Mouse (Mus musculus) ES-Bruce4 (cell line): ENCODE results near the gene Sp2. TPM values are rescaled to one million over a fixed set of nuclear protein-coding genes. Genes with fewer than 3 reads are reported as not detected.

ENCODE experiments used
- H3K27ac ChIP-seq: 2 replicates; pipeline ENCODE4 v1.5.1; 2012; ENCODE audit warnings: low read length, inconsistent platforms; ENCODE audit not compliant: insufficient read depth
- H3K27me3 ChIP-seq: 2 replicates; pipeline ENCODE4 v1.6.1; 2012; ENCODE audit warnings: mild to moderate bottlenecking, low read length, inconsistent platforms; ENCODE audit not compliant: control insufficient read depth, poor library complexity, insufficient read depth, severe bottlenecking
- H3K36me3 ChIP-seq: 2 replicates; pipeline ENCODE4 v1.6.1; 2012; ENCODE audit warnings: inconsistent platforms, mild to moderate bottlenecking, low read length, moderate library complexity; ENCODE audit not compliant: control insufficient read depth, poor library complexity, insufficient read depth, severe bottlenecking
- H3K4me1 ChIP-seq: one replicate; pipeline ENCODE4 v1.8.1; 2011; ENCODE audit warnings: low read length; ENCODE audit not compliant: control insufficient read depth, insufficient read depth
- H3K4me3 ChIP-seq: 2 replicates; pipeline ENCODE4 v1.5.1; 2011; ENCODE audit warnings: low read depth, mild to moderate bottlenecking, low read length
- H3K9ac ChIP-seq: 2 replicates; pipeline ENCODE4 v1.6.1; 2012; ENCODE audit warnings: low read depth, mild to moderate bottlenecking, inconsistent platforms; ENCODE audit not compliant: poor library complexity, severe bottlenecking
- H3K9me3 ChIP-seq: replicated peaks from 2 replicates; pipeline ENCODE4 v1.6.1; 2012; ENCODE audit warnings: mild to moderate bottlenecking, low read length, inconsistent platforms; ENCODE audit not compliant: control insufficient read depth, poor library complexity, insufficient read depth, severe bottlenecking
- CTCF ChIP-seq: IDR thresholded peaks from one replicate; pipeline ENCODE4 v1.8.1; 2011; ENCODE audit warnings: low read depth, low read length
- EP300 ChIP-seq: IDR thresholded peaks from 2 replicates; pipeline ENCODE4 v1.6.1; 2011; ENCODE audit warnings: low read depth, low read length; ENCODE audit not compliant: insufficient read depth
- POLR2A ChIP-seq: IDR thresholded peaks from one replicate; pipeline ENCODE4 v1.8.1; 2011; ENCODE audit warnings: low read length; ENCODE audit not compliant: insufficient read depth
- polyA plus RNA-seq: library from polyadenylated mRNA; stranded (reverse); fragments of >200 nt; gene quantifications from 2 replicates; pipeline ENCODE4 v1.2.4, GENCODE M21; 2011; ENCODE audit warnings: low read depth; ENCODE audit not compliant: missing spikeins, insufficient read depth, insufficient read length

The Sp2 gene
- polyA plus RNA-seq, 1 experiment = 29.0 TPM

DNA sequence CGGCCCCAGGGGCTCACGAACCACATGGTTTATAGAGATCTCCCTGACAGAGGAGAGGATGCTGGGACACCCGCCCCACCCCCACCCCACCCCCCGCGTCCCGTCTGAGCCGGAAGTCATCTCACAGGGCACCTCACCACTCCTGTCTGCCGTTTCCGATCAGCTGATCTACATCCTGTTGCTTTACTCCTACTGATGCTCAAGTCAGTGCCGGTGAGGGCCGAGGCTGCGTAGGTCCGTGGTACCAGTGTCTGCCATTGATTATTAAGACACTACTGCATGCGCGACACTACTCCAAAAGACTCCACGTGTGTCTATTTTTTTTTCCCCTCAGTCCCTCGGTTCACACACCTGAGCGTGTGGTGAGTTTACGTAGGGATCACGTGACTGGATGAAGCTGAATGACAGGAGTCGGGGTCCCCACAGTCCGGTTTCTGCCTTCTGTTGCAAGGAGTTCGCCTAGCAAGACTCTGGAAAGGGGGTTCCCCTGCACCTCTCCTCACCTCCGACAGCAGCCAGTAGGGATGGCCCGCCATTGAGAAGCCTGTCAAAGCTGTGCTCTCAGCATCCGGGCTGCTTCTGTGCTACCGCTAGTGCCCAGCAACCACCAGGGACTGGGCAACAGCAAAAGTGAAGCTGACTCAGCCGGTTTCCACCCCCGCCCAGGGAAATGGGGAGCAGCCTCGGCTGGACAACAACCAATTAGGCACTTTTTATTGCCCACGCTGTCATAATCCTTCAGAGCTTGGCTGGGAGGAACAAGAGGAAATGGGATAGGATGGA is 5.3 kb upstream of the Sp2 start:
- H3K9ac ChIP-seq = peak overlapping the region; percentile 32
- peak overlapping the region; percentile 67 for H3K4me3 ChIP-seq
- H3K36me3 ChIP-seq = no peaks in the 10 kb centered on the region
- no peaks in the 10 kb centered on the region for H3K27me3 ChIP-seq
- no peaks in the 10 kb centered on the region for H3K4me1 ChIP-seq
- H3K27ac ChIP-seq = peak overlapping the region; percentile 31; the same call in 1 of the 2 replicates
- no peaks in the 10 kb centered on the region for H3K9me3 ChIP-seq
- 0 out of 2 replicates have a peak, but pooled peaks have one; percentile 41 for TF ChIP-seq EP300
- TF ChIP-seq POLR2A = peak; percentile 17
- no peak for TF ChIP-seq CTCF

DNA sequence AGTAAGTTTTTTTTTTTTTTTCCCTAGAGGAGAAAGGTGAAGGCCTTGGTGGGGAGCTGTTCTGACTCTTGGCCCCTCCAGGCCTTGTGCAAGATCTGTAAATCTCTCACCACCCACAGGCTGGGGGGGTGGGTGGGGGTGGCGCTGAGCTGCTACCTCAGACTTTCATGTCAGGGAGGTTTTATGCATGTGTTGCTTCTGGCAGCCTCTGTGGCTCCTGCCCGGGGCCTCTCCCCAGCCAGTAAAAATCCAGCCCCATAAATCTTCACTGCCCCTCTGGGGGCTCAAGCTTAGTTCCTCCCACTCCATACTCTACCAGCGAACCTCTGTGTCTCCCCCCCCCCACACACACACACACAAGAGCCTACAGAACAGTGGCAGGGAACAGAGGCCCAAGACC is 3.7 kb upstream of the Sp2 start:
- Histone ChIP-seq H3K9ac (peak overlapping the region; percentile 32), H3K9me3 (no peaks in the 10 kb centered on the region), H3K36me3 (no peaks in the 10 kb centered on the region), H3K4me1 (no peaks in the 10 kb centered on the region), H3K27me3 (no peaks in the 10 kb centered on the region), H3K4me3 (peak overlapping the region; percentile 18), H3K27ac (no peak overlapping the region)
- no peak for TF ChIP-seq CTCF
- TF ChIP-seq EP300 = no peak
- TF ChIP-seq POLR2A = no peak

DNA sequence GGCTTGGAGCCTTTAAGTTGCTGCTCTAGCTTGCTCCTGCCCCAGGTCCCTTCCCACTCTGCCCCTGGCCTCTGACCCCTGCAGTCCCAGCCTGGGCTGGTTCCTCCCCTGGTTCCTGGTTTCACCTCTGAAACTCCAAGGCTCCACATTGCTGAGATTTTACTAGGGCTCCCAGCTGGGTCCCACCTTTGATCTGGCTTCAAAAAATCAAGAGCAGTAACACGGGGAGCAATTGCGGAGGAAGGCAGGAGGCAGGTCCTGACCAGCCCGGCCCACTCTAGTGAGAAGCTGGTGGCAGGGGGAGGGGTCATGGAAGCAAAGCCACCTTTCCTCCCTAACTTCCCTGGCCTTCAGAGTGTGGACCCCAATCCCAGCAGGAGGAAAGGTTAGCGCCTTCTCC is 2.1 kb upstream of the Sp2 start:
- no peak overlapping the region for H3K27ac ChIP-seq
- no peaks in the 10 kb centered on the region for H3K4me1 ChIP-seq
- H3K9me3 ChIP-seq = no peaks in the 10 kb centered on the region
- no peaks in the 10 kb centered on the region for H3K36me3 ChIP-seq
- H3K9ac ChIP-seq = no peak overlapping the region
- H3K4me3 ChIP-seq = no peak overlapping the region
- H3K27me3 ChIP-seq = no peaks in the 10 kb centered on the region
- TF ChIP-seq CTCF (no peak), EP300 (no peak), POLR2A (no peak)

DNA sequence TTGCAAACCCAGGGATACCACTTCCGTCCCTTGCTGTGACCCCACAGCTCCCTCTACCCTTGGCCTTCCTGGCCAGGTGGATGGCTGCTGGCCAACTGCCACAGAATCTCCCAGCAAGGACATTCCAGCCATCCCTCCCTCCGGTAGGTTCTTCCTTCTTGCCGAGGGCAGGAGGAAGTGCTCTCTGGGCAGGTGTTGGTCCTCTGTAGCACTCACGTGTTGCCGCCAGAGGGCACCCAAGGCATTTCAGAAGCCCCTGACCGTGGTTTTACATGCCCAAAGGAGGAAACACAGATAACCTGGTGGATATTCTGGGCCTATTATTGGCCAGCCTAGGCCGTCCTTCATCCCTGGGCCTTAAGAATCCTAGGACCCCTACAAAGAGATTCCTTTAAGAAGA is 404 bp downstream of the Sp2 start:
- Histone ChIP-seq H3K4me1 (no peaks in the 10 kb centered on the region), H3K27me3 (no peaks in the 10 kb centered on the region), H3K9me3 (no peaks in the 10 kb centered on the region), H3K9ac (peak overlapping the region; percentile 27), H3K27ac (peak overlapping the region; percentile 1; the same call in 1 of the 2 replicates), H3K36me3 (no peaks in the 10 kb centered on the region), H3K4me3 (peak overlapping the region; percentile 63)
- TF ChIP-seq POLR2A (no peak), CTCF (peak; percentile 94)

DNA sequence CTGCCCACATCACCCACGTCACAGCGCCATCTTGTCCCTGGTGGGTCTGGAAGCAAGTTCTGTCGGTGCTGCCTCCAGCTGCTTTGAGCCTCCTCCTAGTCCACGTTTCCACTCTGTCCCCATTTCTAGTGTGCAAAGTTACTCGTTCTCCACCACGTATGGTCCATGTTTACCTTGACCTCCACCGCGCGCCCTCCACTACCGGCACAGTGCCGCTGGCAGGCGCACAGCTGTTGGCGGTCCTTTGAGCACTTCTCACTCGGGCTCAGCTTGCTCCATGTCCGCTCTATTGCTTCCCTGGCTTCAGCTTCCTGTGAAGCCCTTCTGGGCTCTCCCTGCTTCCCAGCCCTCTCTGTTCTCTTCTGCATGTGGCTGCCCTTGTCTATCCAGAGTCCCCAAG is 1.3 kb downstream of the Sp2 start:
- Histone ChIP-seq H3K4me3 (peak overlapping the region; percentile 63), H3K9ac (peak overlapping the region; percentile 27), H3K36me3 (no peaks in the 10 kb centered on the region), H3K4me1 (no peaks in the 10 kb centered on the region), H3K27me3 (no peaks in the 10 kb centered on the region), H3K9me3 (no peaks in the 10 kb centered on the region), H3K27ac (peak overlapping the region; percentile 1; the same call in 1 of the 2 replicates)
- TF ChIP-seq EP300 = no peak
- TF ChIP-seq POLR2A = no peak
- no peak for TF ChIP-seq CTCF

DNA sequence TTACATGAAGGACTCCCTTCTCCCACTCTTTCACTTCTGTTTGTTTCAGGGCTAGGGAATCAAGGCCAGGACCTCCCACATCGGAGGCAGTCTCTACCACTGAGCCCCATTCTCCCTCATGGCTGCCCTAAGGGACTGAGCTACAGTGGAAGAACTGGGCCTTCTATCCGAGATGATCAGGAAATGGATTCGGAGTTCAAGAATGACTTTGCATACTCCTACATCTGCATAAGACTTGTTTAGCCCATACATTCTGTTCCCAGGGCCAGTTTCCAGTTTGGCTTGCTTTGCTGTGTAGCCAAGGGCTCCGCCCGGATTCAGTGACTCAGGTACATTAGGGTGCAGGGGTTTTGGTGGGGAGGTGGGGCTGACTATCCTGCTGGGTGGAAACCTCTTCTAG is 2.7 kb downstream of the Sp2 start:
- Histone ChIP-seq H3K4me3 (peak overlapping the region; percentile 18; the same call in 1 of the 2 replicates), H3K27me3 (no peaks in the 10 kb centered on the region), H3K9ac (peak overlapping the region; percentile 27), H3K27ac (peak overlapping the region; percentile 96), H3K4me1 (no peaks in the 10 kb centered on the region), H3K9me3 (no peaks in the 10 kb centered on the region), H3K36me3 (no peaks in the 10 kb centered on the region)
- TF ChIP-seq POLR2A = no peak
- TF ChIP-seq EP300 = peak; percentile 45; the same call in 1 of the 2 replicates
